Mouse (Mus musculus): Measurements from ENCODE around the gene Eif2d. TPM values are rescaled to one million over a fixed set of nuclear protein-coding genes. Genes with fewer than 3 reads are reported as not detected.

Eif2d gene
- polyA plus RNA-seq (2015; fragmentation: Nextera tagmentation; extraction: Ambion mirVana), result 50.7 and 53.6 TPM in 2 replicates

GRCm38 (mm10) chr1:131153018-131153629 lies at the start of gene Eif2d:
TSS of gene Eif2d (plus strand) at chr1:131153181.
- under 1% methylated on average over 27 of the region's 27 CpGs for WGBS
- no peaks in the 10 kb centered on the region for H3K27me3 ChIP-seq (replicated peaks)
- ATAC-seq (replicated peaks), result peak; percentile 100

GRCm38 (mm10) chr1:131103776-131104424 lies 49.1 kb upstream of the Eif2d start:
- Histone ChIP-seq H3K27me3 (replicated peaks) (no peaks in the 10 kb centered on the region), H3K27ac (no peak overlapping the region), H3K9me3 (no peaks in the 10 kb centered on the region), H3K36me3 (replicated peaks) (no peaks in the 10 kb centered on the region), H3K4me3 (no peak overlapping the region), H3K4me2 (no peak overlapping the region), H3K9ac (no peak overlapping the region), H3K4me1 (no peaks in the 10 kb centered on the region)
- no peak for ATAC-seq (replicated peaks)
- WGBS, result 89% methylated on average over 10 of the region's 10 CpGs

More at GRCm38 (mm10) chr1:131153018-131153629, at the start of gene Eif2d:
- no peaks in the 10 kb centered on the region for H3K9me3 ChIP-seq
- peak within 1 kb of the TSS; percentile 61 for H3K9ac ChIP-seq
- peak within 1 kb of the TSS; percentile 76 for H3K4me2 ChIP-seq
- peaks cover 15% of the 10 kb centered on the region for H3K4me1 ChIP-seq
- no peaks in the 10 kb centered on the region for H3K36me3 ChIP-seq (replicated peaks)
- peak within 1 kb of the TSS; percentile 64 for H3K4me3 ChIP-seq
- H3K27ac ChIP-seq, result peak within 1 kb of the TSS; percentile 57; the same call in 1 of the 2 replicates

- no peak overlapping the region for H3K27ac ChIP-seq
- no peaks in the 10 kb centered on the region for H3K9me3 ChIP-seq
- 68% methylated on average over 10 of the region's 10 CpGs for WGBS
- H3K4me2 ChIP-seq, result no peak overlapping the region
- ATAC-seq (replicated peaks), result no peak
- no peak overlapping the region for H3K4me3 ChIP-seq
- no peak overlapping the region for H3K9ac ChIP-seq
- no peaks in the 10 kb centered on the region for H3K36me3 ChIP-seq (replicated peaks)
- no peaks in the 10 kb centered on the region for H3K27me3 ChIP-seq (replicated peaks)
- no peaks in the 10 kb centered on the region for H3K4me1 ChIP-seq
Observed at GRCm38 (mm10) chr1:131107575-131108308, 45.2 kb upstream of the Eif2d start.

- no peak overlapping the region for H3K4me2 ChIP-seq
- 76% methylated on average over 12 of the region's 12 CpGs for WGBS
- H3K27me3 ChIP-seq (replicated peaks), result no peaks in the 10 kb centered on the region
- no peaks in the 10 kb centered on the region for H3K4me1 ChIP-seq
- no peaks in the 10 kb centered on the region for H3K9me3 ChIP-seq
- H3K27ac ChIP-seq, result no peak overlapping the region
- ATAC-seq (replicated peaks), result no peak
- H3K4me3 ChIP-seq, result no peak overlapping the region
- no peaks in the 10 kb centered on the region for H3K36me3 ChIP-seq (replicated peaks)
- no peak overlapping the region for H3K9ac ChIP-seq
Observed at GRCm38 (mm10) chr1:131110525-131111106, 42.4 kb upstream of the Eif2d start.

- Histone ChIP-seq H3K9ac (no peak overlapping the region), H3K4me2 (no peak overlapping the region), H3K36me3 (replicated peaks) (no peaks in the 10 kb centered on the region), H3K27me3 (replicated peaks) (no peaks in the 10 kb centered on the region), H3K9me3 (no peaks in the 10 kb centered on the region), H3K4me1 (peaks cover 8% of the 10 kb centered on the region; the same call in 1 of the 2 replicates), H3K4me3 (no peak overlapping the region), H3K27ac (no peak overlapping the region)
- WGBS, result 46% methylated on average over 6 of the region's 6 CpGs
- no peak for ATAC-seq (replicated peaks)
Observed at GRCm38 (mm10) chr1:131112576-131112975, 40.4 kb upstream of the Eif2d start.

- peaks cover 8% of the 10 kb centered on the region; the same call in 1 of the 2 replicates for H3K4me1 ChIP-seq
- H3K4me3 ChIP-seq, result no peak overlapping the region
- H3K27ac ChIP-seq, result no peak overlapping the region
- no peak overlapping the region for H3K4me2 ChIP-seq
- no peak overlapping the region for H3K9ac ChIP-seq
- H3K9me3 ChIP-seq, result no peaks in the 10 kb centered on the region
- H3K27me3 ChIP-seq (replicated peaks), result no peaks in the 10 kb centered on the region
- H3K36me3 ChIP-seq (replicated peaks), result no peaks in the 10 kb centered on the region
- ATAC-seq (replicated peaks), result peak; percentile 65; the same call in 1 of the 2 replicates
- 19% methylated on average over 6 of the region's 6 CpGs for WGBS
Observed at GRCm38 (mm10) chr1:131115932-131116331, 37.0 kb upstream of the Eif2d start.

- Histone ChIP-seq H3K9ac (no peak overlapping the region), H3K4me1 (peaks cover 8% of the 10 kb centered on the region; the same call in 1 of the 2 replicates), H3K27ac (peak overlapping the region; percentile 74), H3K36me3 (replicated peaks) (no peaks in the 10 kb centered on the region), H3K4me3 (no peak overlapping the region), H3K9me3 (no peaks in the 10 kb centered on the region), H3K4me2 (peak overlapping the region; percentile 8; the same call in 1 of the 2 replicates), H3K27me3 (replicated peaks) (no peaks in the 10 kb centered on the region)
- 44% methylated on average over 13 of the region's 13 CpGs for WGBS
- ATAC-seq (replicated peaks), result peak; percentile 53
Observed at GRCm38 (mm10) chr1:131116430-131117011, 36.5 kb upstream of the Eif2d start.

GRCm38 (mm10) chr1:131118530-131118929 lies 34.5 kb upstream of the Eif2d start:
- Histone ChIP-seq H3K9ac (no peak overlapping the region), H3K4me3 (no peak overlapping the region), H3K27ac (no peak overlapping the region), H3K4me2 (no peak overlapping the region), H3K4me1 (peaks cover 8% of the 10 kb centered on the region; the same call in 1 of the 2 replicates), H3K9me3 (no peaks in the 10 kb centered on the region), H3K36me3 (replicated peaks) (no peaks in the 10 kb centered on the region), H3K27me3 (replicated peaks) (no peaks in the 10 kb centered on the region)
- WGBS, result 72% methylated on average over 10 of the region's 10 CpGs
- ATAC-seq (replicated peaks), result no peak

GRCm38 (mm10) chr1:131119026-131119425 lies 34.0 kb upstream of the Eif2d start:
- Histone ChIP-seq H3K36me3 (replicated peaks) (no peaks in the 10 kb centered on the region), H3K4me3 (no peak overlapping the region), H3K9me3 (no peaks in the 10 kb centered on the region), H3K27ac (no peak overlapping the region), H3K4me2 (no peak overlapping the region), H3K9ac (no peak overlapping the region), H3K27me3 (replicated peaks) (no peaks in the 10 kb centered on the region), H3K4me1 (peaks cover 8% of the 10 kb centered on the region; the same call in 1 of the 2 replicates)
- WGBS, result 73% methylated on average over 2 of the region's 2 CpGs
- ATAC-seq (replicated peaks), result no peak

- no peak overlapping the region for H3K9ac ChIP-seq
- H3K4me1 ChIP-seq, result peaks cover 1% of the 10 kb centered on the region; the same call in 1 of the 2 replicates
- H3K4me2 ChIP-seq, result no peak overlapping the region
- 0 out of 2 replicates have a peak, but pooled peaks cover 6% of the 10 kb centered on the region for H3K36me3 ChIP-seq (replicated peaks)
- no peaks in the 10 kb centered on the region for H3K27me3 ChIP-seq (replicated peaks)
- 47% methylated on average over 3 of the region's 3 CpGs for WGBS
- no peaks in the 10 kb centered on the region for H3K9me3 ChIP-seq
- no peak overlapping the region for H3K4me3 ChIP-seq
- no peak for ATAC-seq (replicated peaks)
- H3K27ac ChIP-seq, result no peak overlapping the region
Observed at GRCm38 (mm10) chr1:131121987-131122386, 31.0 kb upstream of the Eif2d start.

GRCm38 (mm10) chr1:131123522-131124265 lies 29.3 kb upstream of the Eif2d start:
- Histone ChIP-seq H3K4me1 (no peaks in the 10 kb centered on the region), H3K9ac (no peak overlapping the region), H3K27me3 (replicated peaks) (no peaks in the 10 kb centered on the region), H3K4me2 (no peak overlapping the region), H3K9me3 (no peaks in the 10 kb centered on the region), H3K4me3 (no peak overlapping the region), H3K36me3 (replicated peaks) (peaks cover 18% of the 10 kb centered on the region), H3K27ac (no peak overlapping the region)
- WGBS, result 65% methylated on average over 10 of the region's 10 CpGs
- no peak for ATAC-seq (replicated peaks)
